In the genomic region with DNA sequence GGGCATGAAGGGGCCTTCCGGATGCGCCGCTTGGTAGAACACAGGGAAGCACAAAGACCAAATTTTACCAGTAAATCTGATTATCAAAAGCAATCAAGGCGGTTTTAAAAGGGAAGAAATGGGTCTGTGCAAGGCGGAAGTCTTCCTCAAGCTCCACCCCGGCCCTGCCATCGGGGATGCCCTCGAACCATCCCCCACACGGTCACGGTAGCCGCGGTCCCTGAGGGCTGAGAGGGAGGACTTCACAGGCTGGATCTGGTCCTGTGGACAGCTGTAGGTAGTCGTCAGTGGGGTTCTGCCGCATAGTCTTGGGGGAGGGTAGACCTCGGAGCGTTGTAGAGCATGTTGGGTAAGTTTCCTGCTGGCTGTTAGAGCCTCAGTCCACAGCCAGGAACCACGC, we compare ENCODE assay signal across 10 mouse cellular contexts.
DNase-seq lines count a peak whose midpoint lies in the region; ATAC-seq and TF ChIP-seq lines count a peak whose summit lies in the region.
"Had no signal": no experiment of that assay in that cellular context is flagged by ENCODE, and none has a peak within 500 bp of the region (broad histone marks: within the 10 kb centered on the region; RNA-seq: fewer than 3 reads in every experiment).

No protein-coding gene starts in this region.

- TF ChIP-seq CTCF in heart, postnatal 0 days (IDR thresholded peaks at IDR 0.05; ENCODE audit: low read depth) = no peak
- no peak for TF ChIP-seq CTCF in brain, embryonic 14.5 days (IDR thresholded peaks at IDR 0.05; ENCODE audit: borderline replicate concordance, extremely low read depth, insufficient read depth, insufficient read length)
- no peak for TF ChIP-seq CTCF in forebrain, postnatal 0 days (IDR thresholded peaks at IDR 0.05; ENCODE audit: low read depth)

- no peaks in the 10 kb centered on the region for H3K9me3 ChIP-seq in heart, postnatal 0 days (replicated peaks; ENCODE audit: control insufficient read depth, low read length)
- H3K9me3 ChIP-seq in forebrain, postnatal 0 days (ENCODE audit: low read length) = peaks cover 5% of the 10 kb centered on the region; the same call in 1 of the 2 replicates
- no peaks in the 10 kb centered on the region for H3K9me3 ChIP-seq in kidney, embryonic 14.5 days (ENCODE audit: control insufficient read depth, low read length)

- DNase-seq in heart, postnatal 0 days (ENCODE audit: low spot score) = no peak
- no peak for DNase-seq in heart, postnatal 36 days
- DNase-seq in brain, embryonic 14.5 days (ENCODE audit: low read depth) = peak; percentile 60
- no peak for DNase-seq in forebrain, postnatal 0 days
- peak; percentile 41 for DNase-seq in neural tube, embryonic 10.5 days (ENCODE audit: extremely low spot score, low spot score)
- no peak for DNase-seq in spleen, postnatal 10 days (ENCODE audit: low spot score in 2 of 2)
- DNase-seq: right cerebral cortex, postnatal 4 days had no signal

- peak overlapping the region; percentile 17; the same call in 1 of the 2 replicates for H3K4me2 ChIP-seq in heart, postnatal 0 days (ENCODE audit: low read depth, low read length)
- H3K4me2 ChIP-seq in forebrain, postnatal 0 days (ENCODE audit: low read depth) = no peak overlapping the region
- H3K4me2 ChIP-seq in kidney, embryonic 14.5 days (replicated peaks; ENCODE audit: low read depth, low read length) = no peak overlapping the region; the same call in 1 of the 2 replicates

- TF ChIP-seq POLR2A in brain, embryonic 14.5 days (IDR thresholded peaks at IDR 0.05; ENCODE audit: borderline replicate concordance, extremely low read depth, insufficient read depth, insufficient read length, poor library complexity, severe bottlenecking) = no peak

- no peak for TF ChIP-seq EP300 in heart, postnatal 0 days (IDR thresholded peaks at IDR 0.05; ENCODE audit: low read depth)

- intact Hi-C loops in heart, postnatal 36 days (cut with DNase I) = no loop called here

- H3K27ac ChIP-seq in heart, postnatal 0 days (ENCODE audit: low read depth) = no peak overlapping the region
- no peak overlapping the region for H3K27ac ChIP-seq in forebrain, postnatal 0 days (ENCODE audit: low read depth, low read length)
- no peak overlapping the region for H3K27ac ChIP-seq in kidney, embryonic 14.5 days (ENCODE audit: low read depth, low read length)

- H3K9ac ChIP-seq in heart, postnatal 0 days (replicated peaks; ENCODE audit: low read depth, low read length) = no peak overlapping the region
- H3K9ac ChIP-seq in forebrain, postnatal 0 days = no peak overlapping the region
- no peak overlapping the region for H3K9ac ChIP-seq in kidney, embryonic 14.5 days (ENCODE audit: low read depth, low read length)

- H3K4me1 ChIP-seq in heart, postnatal 0 days (ENCODE audit: control insufficient read depth, insufficient read depth) = peaks cover 7% of the 10 kb centered on the region; the same call in 1 of the 2 replicates
- H3K4me1 ChIP-seq in forebrain, postnatal 0 days (ENCODE audit: insufficient read depth) = peaks cover 7% of the 10 kb centered on the region; the same call in 1 of the 2 replicates
- H3K4me1 ChIP-seq in kidney, embryonic 14.5 days (ENCODE audit: control insufficient read depth, insufficient read depth, low read length) = peaks cover 18% of the 10 kb centered on the region

- 52% methylated on average over 17 of the region's 17 CpGs for WGBS in heart, postnatal 0 days
- WGBS in forebrain, postnatal 0 days = 23% methylated on average over 17 of the region's 17 CpGs
- 35% methylated on average over 17 of the region's 17 CpGs for WGBS in kidney, embryonic 14.5 days

- no peak for ATAC-seq in heart, postnatal 0 days (ENCODE audit: insufficient read depth, low read depth)
- peak; percentile 6; the same call in 1 of the 2 replicates for ATAC-seq in forebrain, postnatal 0 days
- no peak for ATAC-seq in monocyte, adult 5-6 weeks (replicated peaks; ENCODE audit: insufficient number of reproducible peaks, low FRiP score, low TSS enrichment, poor library complexity, severe bottlenecking)
- ATAC-seq in kidney, embryonic 14.5 days (ENCODE audit: low FRiP score, low TSS enrichment) = no peak

- no peaks in the 10 kb centered on the region for H3K27me3 ChIP-seq in heart, postnatal 0 days (ENCODE audit: control insufficient read depth, insufficient read depth, low read length)
- H3K27me3 ChIP-seq in forebrain, postnatal 0 days (ENCODE audit: insufficient read depth, low read length) = peaks cover 8% of the 10 kb centered on the region
- no peaks in the 10 kb centered on the region for H3K27me3 ChIP-seq in kidney, embryonic 14.5 days (ENCODE audit: control insufficient read depth, insufficient read depth, low read length)

- H3K36me3 ChIP-seq in heart, postnatal 0 days (replicated peaks; ENCODE audit: control insufficient read depth, insufficient read depth, low read length) = no peaks in the 10 kb centered on the region
- no peaks in the 10 kb centered on the region for H3K36me3 ChIP-seq in forebrain, postnatal 0 days (ENCODE audit: insufficient read depth)
- H3K36me3 ChIP-seq in kidney, embryonic 14.5 days (ENCODE audit: control insufficient read depth, insufficient read depth, low read length) = no peaks in the 10 kb centered on the region

- H3K4me3 ChIP-seq in heart, postnatal 0 days (ENCODE audit: low read depth, low read length) = no peak overlapping the region
- H3K4me3 ChIP-seq in forebrain, postnatal 0 days (ENCODE audit: low read depth, low read length) = no peak overlapping the region
- H3K4me3 ChIP-seq in kidney, embryonic 14.5 days (ENCODE audit: low read length) = no peak overlapping the region
- H3K4me3 ChIP-seq: erythroblast, embryonic 14.5 days had no signal

Comparison
In these comparisons a context has a peak if more than half of its experiments do, and no peak if none do; other contexts are left out.
1. DNase-seq: peak in brain, embryonic 14.5 days (single experiment) and neural tube, embryonic 10.5 days (single experiment); none in heart, postnatal 0 days (single experiment), heart, postnatal 36 days (0 of 2), forebrain, postnatal 0 days (single experiment) and spleen, postnatal 10 days (0 of 2).